Mouse (Mus musculus) heart, adult 2 months (tissue): ENCODE data around the gene Hrnr. TPM values are rescaled to one million over a fixed set of nuclear protein-coding genes. Genes with fewer than 3 reads are reported as not detected.

Experiments
- DNase-seq, 2 experiments: peaks; one replicate each; pipeline ENCODE4 v3.0.0; 2021
- H3K27ac ChIP-seq: fragments of 200-600 bp; 2 replicates; pipeline ENCODE4 v1.8.1; 2022
- H3K27me3 ChIP-seq: fragments of 200-500 bp; 2 replicates; pipeline ENCODE4 v1.6.1; 2012; ENCODE audit warnings: mild to moderate bottlenecking, low read length, inconsistent platforms, mixed read lengths; ENCODE audit not compliant: control insufficient read depth, insufficient read depth
- H3K36me3 ChIP-seq: fragments of 200-500 bp; 2 replicates; pipeline ENCODE4 v1.6.1; 2012; ENCODE audit warnings: low read length, inconsistent platforms; ENCODE audit not compliant: control insufficient read depth, insufficient read depth
- H3K4me1 ChIP-seq: fragments of 200-500 bp; 2 replicates; pipeline ENCODE4 v1.6.1; 2011; ENCODE audit warnings: low read length; ENCODE audit not compliant: control insufficient read depth, insufficient read depth
- H3K4me3 ChIP-seq: fragments of 200-600 bp; 2 replicates; pipeline ENCODE4 v1.8.1; 2022
- H3K79me2 ChIP-seq: fragments of 200-500 bp; replicated peaks from 2 replicates; pipeline ENCODE4 v1.6.1; 2012; ENCODE audit warnings: mild to moderate bottlenecking, inconsistent platforms, low read length, moderate library complexity, mixed read lengths; ENCODE audit not compliant: control insufficient read depth, insufficient read depth
- H3K9ac ChIP-seq: fragments of 200-500 bp; 2 replicates; pipeline ENCODE4 v1.6.1; 2012; ENCODE audit warnings: low read depth, mild to moderate bottlenecking, control low read depth, inconsistent platforms, low read length, mixed read lengths
- CTCF ChIP-seq: fragments of 200-600 bp; IDR thresholded peaks from 2 replicates; pipeline ENCODE4 v1.8.1; 2022; ENCODE audit warnings: antibody characterized with exemption, mild to moderate bottlenecking, moderate library complexity
- EP300 ChIP-seq: fragments of 200-500 bp; IDR thresholded peaks from 2 replicates; pipeline ENCODE4 v1.6.1; 2011; ENCODE audit warnings: low read depth, low read length, control low read depth; ENCODE audit not compliant: insufficient read depth
- POLR2A ChIP-seq: fragments of 200-500 bp; IDR thresholded peaks from 2 replicates; pipeline ENCODE4 v1.6.1; 2011; ENCODE audit warnings: mild to moderate bottlenecking, low read depth, low read length, control low read depth; ENCODE audit not compliant: insufficient read depth
- WGBS: fragments of 180-500 bp; shearing (Covaris S2); methylation state at CpG from one replicate; pipeline ENCODE4 v1.1.7; 2018; 5-methylcytosine and 5-hydroxymethylcytosine counted together
- intact Hi-C: fragments of 180-260 bp; cut with DNase I; formaldehyde crosslinking; loops from one replicate; pipeline ENCODE4 v1.15.1; 2025
- long read RNA-seq: library from polyadenylated mRNA; stranded (forward); transcript quantifications from one replicate; pipeline ENCODE4 v2.0.0, GENCODE M21; 2021
- polyA plus RNA-seq: library from polyadenylated mRNA; depleted of rRNA; stranded (reverse); fragments of >200 nt; gene quantifications from 2 replicates; pipeline ENCODE4 v1.2.3, GENCODE M21; 2012; rRNA removed
- total RNA-seq, 2 experiments: library from RNA; stranded (reverse); gene quantifications; 2 replicates each; pipeline ENCODE4 v1.2.3; 2021

Hrnr gene
- total RNA-seq (under 1 TPM in 1 of 2 experiments, not detected in 1; 0.03 TPM), polyA plus RNA-seq (not detected in 2 replicates)
- long read RNA-seq = 0 reads

DNA sequence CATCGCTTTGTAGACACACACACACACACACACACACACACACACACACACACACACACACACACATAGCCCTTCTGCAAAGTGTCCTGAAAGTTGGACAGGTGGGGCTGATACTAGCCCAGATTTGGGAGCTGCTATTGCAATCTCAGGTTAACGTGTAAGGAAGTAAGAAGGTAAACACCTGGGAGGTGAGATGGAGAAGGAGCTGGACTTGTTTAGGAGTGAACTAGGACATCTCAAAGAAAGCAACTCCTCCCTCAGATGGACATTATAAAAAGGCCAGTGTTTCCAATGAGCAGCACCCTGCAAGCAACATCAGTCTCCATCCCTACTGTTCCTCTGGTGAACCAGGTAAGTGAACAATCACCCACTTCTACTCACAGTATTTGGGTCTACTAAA is at the start of gene Hrnr:
Gene Hrnr, plus strand, starts transcription at position 301 of the 400 bp plus-strand sequence.
- TF ChIP-seq CTCF (no peak), EP300 (no peak), POLR2A (no peak)
- no peak within 1 kb of the TSS for H3K9ac ChIP-seq
- 76% methylated on average over 2 of the region's 2 CpGs for WGBS
- no peaks in the 10 kb centered on the region for H3K27me3 ChIP-seq
- H3K27ac ChIP-seq = no peak within 1 kb of the TSS
- no peaks in the 10 kb centered on the region for H3K36me3 ChIP-seq
- no peaks in the 10 kb centered on the region for H3K79me2 ChIP-seq
- intact Hi-C loops = no loop called here
- no peak within 1 kb of the TSS for H3K4me3 ChIP-seq
- no peaks in the 10 kb centered on the region for H3K4me1 ChIP-seq
- no peak for DNase-seq

DNA sequence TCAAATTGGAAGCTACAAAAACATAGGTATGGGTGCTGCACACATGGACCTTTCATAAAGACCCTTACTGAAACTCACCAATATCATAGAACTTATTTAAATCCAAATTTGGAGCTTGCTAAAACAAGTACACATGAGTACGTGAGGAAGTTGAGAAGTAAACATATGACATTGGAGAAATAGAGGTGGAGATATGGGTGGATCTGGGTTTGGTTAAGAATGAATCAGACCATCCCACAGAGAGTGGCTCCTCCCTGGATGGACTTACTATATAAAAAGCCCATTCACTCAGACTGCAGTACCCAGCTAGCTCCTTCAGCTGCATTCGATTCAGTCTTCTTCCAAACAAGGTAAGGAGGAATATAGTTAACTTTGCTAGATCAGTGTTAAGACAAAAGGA is 46.3 kb upstream of the Hrnr start, which contains the start of gene Flg:
Gene Flg, plus strand, starts transcription at position 301 of the 400 bp plus-strand sequence.
- H3K4me1 ChIP-seq = no peaks in the 10 kb centered on the region
- intact Hi-C loops = no loop called here
- 77% methylated on average over 2 of the region's 2 CpGs for WGBS
- TF ChIP-seq POLR2A (no peak), EP300 (no peak), CTCF (no peak)
- no peak within 1 kb of the TSS for H3K27ac ChIP-seq
- H3K79me2 ChIP-seq = no peaks in the 10 kb centered on the region
- no peak for DNase-seq
- H3K9ac ChIP-seq = no peak within 1 kb of the TSS
- H3K36me3 ChIP-seq = no peaks in the 10 kb centered on the region
- no peak within 1 kb of the TSS for H3K4me3 ChIP-seq
- H3K27me3 ChIP-seq = no peaks in the 10 kb centered on the region

- Histone ChIP-seq H3K36me3 (no peaks in the 10 kb centered on the region), H3K9ac (no peak overlapping the region), H3K4me3 (no peak overlapping the region), H3K27me3 (no peaks in the 10 kb centered on the region), H3K79me2 (no peaks in the 10 kb centered on the region), H3K4me1 (no peaks in the 10 kb centered on the region), H3K27ac (no peak overlapping the region)
- DNase-seq = no peak
- no peak for TF ChIP-seq POLR2A
- TF ChIP-seq EP300 = no peak
- TF ChIP-seq CTCF = no peak
- 69% methylated on average over 2 of the region's 2 CpGs for WGBS
- intact Hi-C loops = no loop called here
These were observed 22.0 kb upstream of the Hrnr start for GRCm38 (mm10) chr3:93297542-93297941.

- TF ChIP-seq CTCF (no peak), POLR2A (no peak), EP300 (no peak)
- H3K4me1 ChIP-seq = no peaks in the 10 kb centered on the region
- intact Hi-C loops = no loop called here
- H3K4me3 ChIP-seq = no peak overlapping the region
- H3K36me3 ChIP-seq = no peaks in the 10 kb centered on the region
- no peaks in the 10 kb centered on the region for H3K79me2 ChIP-seq
- no peak overlapping the region for H3K9ac ChIP-seq
- H3K27me3 ChIP-seq = no peaks in the 10 kb centered on the region
- no peak overlapping the region for H3K27ac ChIP-seq
- DNase-seq = no peak
- 79% methylated on average over 6 of the region's 6 CpGs for WGBS
These were observed 19.7 kb upstream of the Hrnr start for GRCm38 (mm10) chr3:93299832-93300231.

DNA sequence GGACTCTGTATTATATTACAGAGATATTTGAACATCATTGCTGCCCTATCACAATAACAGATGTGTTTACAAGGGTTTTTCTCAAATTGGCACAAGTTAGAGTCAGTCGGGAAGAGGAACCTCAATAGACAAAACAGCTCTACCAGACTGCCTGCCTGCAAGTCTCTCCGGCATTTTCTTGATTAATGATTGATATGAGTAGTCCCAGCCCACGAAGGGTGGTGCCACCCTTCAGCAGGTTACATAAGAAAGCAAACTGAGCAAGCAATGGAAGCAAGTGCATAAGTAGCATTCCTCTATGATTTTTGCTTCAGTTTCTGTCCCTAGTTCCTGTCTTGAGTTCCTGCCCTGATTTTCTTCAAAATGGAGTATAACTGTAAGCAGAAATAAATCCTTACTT is 17.7 kb upstream of the Hrnr start:
- Histone ChIP-seq H3K4me1 (no peaks in the 10 kb centered on the region), H3K4me3 (no peak overlapping the region), H3K36me3 (no peaks in the 10 kb centered on the region), H3K27me3 (no peaks in the 10 kb centered on the region), H3K27ac (no peak overlapping the region), H3K9ac (no peak overlapping the region), H3K79me2 (no peaks in the 10 kb centered on the region)
- TF ChIP-seq POLR2A (no peak), EP300 (no peak), CTCF (no peak)
- intact Hi-C loops = no loop called here
- DNase-seq = no peak
- 55% methylated on average over 3 of the region's 3 CpGs for WGBS

- Histone ChIP-seq H3K79me2 (no peaks in the 10 kb centered on the region), H3K4me3 (no peak overlapping the region), H3K9ac (no peak overlapping the region), H3K36me3 (no peaks in the 10 kb centered on the region), H3K27me3 (no peaks in the 10 kb centered on the region), H3K4me1 (no peaks in the 10 kb centered on the region), H3K27ac (no peak overlapping the region)
- DNase-seq = no peak
- TF ChIP-seq POLR2A (no peak), EP300 (no peak), CTCF (no peak; the same call in 1 of the 2 replicates)
- intact Hi-C loops = no loop called here
- WGBS = 78% methylated on average over 2 of the region's 2 CpGs
These were observed 13.4 kb upstream of the Hrnr start for GRCm38 (mm10) chr3:93306142-93306541.

DNA sequence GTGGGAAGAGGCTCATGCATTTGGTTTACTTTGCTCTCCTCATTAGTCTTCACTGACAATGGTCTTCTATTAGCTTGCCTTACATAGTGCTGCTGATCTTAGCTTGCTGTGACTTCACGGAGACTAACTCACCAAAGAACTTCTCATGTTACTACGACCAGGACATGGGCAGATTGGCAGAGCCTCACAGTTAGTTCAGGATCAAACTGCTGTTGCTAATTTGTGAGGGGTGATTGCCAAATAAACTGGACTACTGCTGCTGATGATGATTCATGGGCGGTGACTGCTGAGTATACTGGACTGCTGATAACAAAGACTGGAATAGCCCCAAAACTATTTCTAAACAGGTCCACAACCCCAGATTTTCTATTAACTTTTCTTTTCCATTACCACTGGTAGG is 8.2 kb upstream of the Hrnr start:
- H3K79me2 ChIP-seq = no peaks in the 10 kb centered on the region
- no peak overlapping the region for H3K27ac ChIP-seq
- no peaks in the 10 kb centered on the region for H3K27me3 ChIP-seq
- intact Hi-C loops = no loop called here
- TF ChIP-seq CTCF (no peak), EP300 (no peak), POLR2A (no peak)
- H3K4me3 ChIP-seq = no peak overlapping the region
- no peak overlapping the region for H3K9ac ChIP-seq
- no peaks in the 10 kb centered on the region for H3K4me1 ChIP-seq
- DNase-seq = no peak
- WGBS = 56% methylated on average over 3 of the region's 3 CpGs
- H3K36me3 ChIP-seq = no peaks in the 10 kb centered on the region
